Mouse (Mus musculus) liver, adult 2 months (tissue): ENCODE measurements at regions not wholly inside any gene's neighbourhood (a gene's known extent, or its start where the extent isn't known, plus 50 kb on each side); places are given as distances from the start of the nearest gene placed in this dataset.
"Not testable (repeated sequence)": the region's sequence is repeated elsewhere in the genome, so short reads cannot be mapped to it uniquely, and the experiment has no call there.

ENCODE experiments used
- DNase-seq: peaks from one replicate; pipeline ENCODE4 v3.0.0-alpha.2; 2011; ENCODE audit warnings: low read depth, low spot score; ENCODE audit errors: extremely low read depth
- H3K27ac ChIP-seq: fragments of 200-500 bp; replicated peaks from 2 replicates; pipeline ENCODE4 v1.5.1; 2012; ENCODE audit warnings: low read depth, mild to moderate bottlenecking, control low read depth, inconsistent platforms, low read length; ENCODE audit not compliant: insufficient read depth
- H3K27me3 ChIP-seq: fragments of 200-500 bp; 2 replicates; pipeline ENCODE4 v1.6.1; 2012; ENCODE audit warnings: mild to moderate bottlenecking, moderate library complexity, low read length, inconsistent platforms; ENCODE audit not compliant: control insufficient read depth, insufficient read depth
- H3K36me3 ChIP-seq: fragments of 200-500 bp; 2 replicates; pipeline ENCODE4 v1.6.1; 2012; ENCODE audit warnings: low read length, inconsistent platforms; ENCODE audit not compliant: control insufficient read depth, insufficient read depth
- H3K4me1 ChIP-seq: fragments of 200-500 bp; 2 replicates; pipeline ENCODE4 v1.6.1; 2011; ENCODE audit warnings: low read length; ENCODE audit not compliant: control insufficient read depth, insufficient read depth
- H3K4me3 ChIP-seq: fragments of 200-500 bp; 2 replicates; pipeline ENCODE4 v1.5.1; 2011; ENCODE audit warnings: low read depth, mild to moderate bottlenecking, control low read depth, low read length, moderate library complexity; ENCODE audit not compliant: insufficient read depth
- H3K79me2 ChIP-seq: fragments of 200-500 bp; 2 replicates; pipeline ENCODE4 v1.6.1; 2012; ENCODE audit warnings: inconsistent platforms, mild to moderate bottlenecking, low read length, moderate library complexity; ENCODE audit not compliant: control insufficient read depth, insufficient read depth
- H3K9ac ChIP-seq: fragments of 200-500 bp; 2 replicates; pipeline ENCODE4 v1.6.1; 2012; ENCODE audit warnings: low read depth, mild to moderate bottlenecking, control low read depth, inconsistent platforms, low read length
- CTCF ChIP-seq: fragments of 200-500 bp; IDR thresholded peaks from 2 replicates; pipeline ENCODE4 v1.5.1; 2011; ENCODE audit warnings: low read depth, low read length, control low read depth
- POLR2A ChIP-seq: fragments of 200-500 bp; IDR thresholded peaks from 2 replicates; pipeline ENCODE4 v1.6.1; 2011; ENCODE audit warnings: low read length, control low read depth; ENCODE audit not compliant: insufficient read depth; ENCODE audit errors: extremely low read depth
- WGBS: fragments of 180-500 bp; shearing (Covaris S2); methylation state at CpG from one replicate; pipeline ENCODE4 v1.1.7; 2018; 5-methylcytosine and 5-hydroxymethylcytosine counted together

DNA sequence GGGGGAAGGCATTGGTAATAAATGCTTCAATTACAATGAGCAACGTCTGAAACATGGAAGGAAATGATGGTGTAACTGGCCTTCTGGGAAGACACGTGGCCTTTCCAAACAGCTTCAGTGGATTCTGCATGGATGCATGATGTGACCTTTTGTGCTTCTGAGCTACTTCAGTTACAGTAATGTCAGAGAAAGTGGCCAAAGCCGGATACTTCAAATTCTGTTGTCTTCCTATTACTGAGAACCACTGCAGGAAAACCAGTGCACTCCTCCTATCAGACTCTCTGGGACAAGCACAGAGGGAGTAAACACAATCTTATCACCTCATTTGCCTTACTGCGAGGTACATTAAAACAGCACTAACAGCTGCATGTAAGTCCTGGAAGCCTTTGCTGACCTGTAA is 113.0 kb upstream of the Cnksr3 start:
- Histone ChIP-seq H3K27me3 (no peaks in the 10 kb centered on the region), H3K36me3 (no peaks in the 10 kb centered on the region), H3K27ac (no peak overlapping the region), H3K9ac (no peak overlapping the region), H3K4me3 (no peak overlapping the region), H3K79me2 (no peaks in the 10 kb centered on the region), H3K4me1 (peaks cover 4% of the 10 kb centered on the region; the same call in 1 of the 2 replicates)
- TF ChIP-seq CTCF = no peak
- no peak for TF ChIP-seq POLR2A
- no peak for DNase-seq
- WGBS = 52% methylated on average over 4 of the region's 4 CpGs

DNA sequence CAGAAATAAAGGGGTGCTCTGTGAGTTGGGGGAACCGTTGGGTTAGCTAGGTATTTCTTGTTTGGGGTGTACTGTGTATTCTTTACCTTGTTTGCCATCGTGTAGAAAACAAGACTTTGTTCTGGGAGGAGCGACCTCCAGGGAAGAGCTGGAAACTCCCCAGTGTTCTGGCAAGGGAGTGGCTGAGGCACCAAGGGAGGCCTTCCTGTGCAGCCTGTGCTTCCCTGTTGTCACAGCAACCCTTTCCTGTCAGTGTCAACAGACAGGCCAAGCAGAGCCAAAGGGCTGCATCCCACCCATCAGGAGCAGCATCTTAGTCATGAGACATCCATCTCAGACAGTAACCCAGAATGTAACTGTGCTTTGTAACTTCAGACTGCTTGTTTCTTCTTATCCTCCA is 111.2 kb upstream of the Cnksr3 start:
- H3K27me3 ChIP-seq = no peaks in the 10 kb centered on the region
- H3K4me1 ChIP-seq = peaks cover 4% of the 10 kb centered on the region; the same call in 1 of the 2 replicates
- DNase-seq = no peak
- no peaks in the 10 kb centered on the region for H3K36me3 ChIP-seq
- H3K27ac ChIP-seq = peak overlapping the region; percentile 32; the same call in 1 of the 2 replicates
- H3K79me2 ChIP-seq = no peaks in the 10 kb centered on the region
- WGBS = 22% methylated on average over 3 of the region's 3 CpGs
- H3K9ac ChIP-seq = no peak overlapping the region
- TF ChIP-seq CTCF (no peak), POLR2A (no peak)
- H3K4me3 ChIP-seq = no peak overlapping the region

DNA sequence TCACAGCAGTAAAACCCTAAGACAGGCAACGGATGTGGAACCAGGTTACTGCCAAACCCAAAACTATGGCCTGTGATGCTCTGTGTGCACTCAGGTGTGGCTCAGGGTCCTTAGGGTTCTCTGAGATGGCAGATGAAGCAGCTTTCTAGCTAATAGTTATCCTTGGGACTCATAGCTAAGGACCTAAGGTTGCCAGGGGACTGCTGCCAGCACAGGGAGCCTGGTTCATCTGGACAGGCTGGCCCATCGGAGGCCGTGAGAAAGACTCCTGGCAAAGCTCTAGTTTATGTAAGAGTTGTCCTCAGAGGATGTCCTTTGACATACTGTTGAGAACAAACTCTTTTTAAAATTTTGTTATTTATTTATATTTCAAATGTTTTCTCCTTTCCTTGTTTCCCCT is 97.9 kb upstream of the Cnksr3 start:
- H3K27me3 ChIP-seq = no peaks in the 10 kb centered on the region
- H3K27ac ChIP-seq = no peak overlapping the region
- no peak for TF ChIP-seq POLR2A
- DNase-seq = no peak
- 96% methylated on average over 3 of the region's 3 CpGs for WGBS
- no peaks in the 10 kb centered on the region for H3K4me1 ChIP-seq
- H3K9ac ChIP-seq = no peak overlapping the region
- H3K79me2 ChIP-seq = no peaks in the 10 kb centered on the region
- no peak overlapping the region for H3K4me3 ChIP-seq
- no peaks in the 10 kb centered on the region for H3K36me3 ChIP-seq

DNA sequence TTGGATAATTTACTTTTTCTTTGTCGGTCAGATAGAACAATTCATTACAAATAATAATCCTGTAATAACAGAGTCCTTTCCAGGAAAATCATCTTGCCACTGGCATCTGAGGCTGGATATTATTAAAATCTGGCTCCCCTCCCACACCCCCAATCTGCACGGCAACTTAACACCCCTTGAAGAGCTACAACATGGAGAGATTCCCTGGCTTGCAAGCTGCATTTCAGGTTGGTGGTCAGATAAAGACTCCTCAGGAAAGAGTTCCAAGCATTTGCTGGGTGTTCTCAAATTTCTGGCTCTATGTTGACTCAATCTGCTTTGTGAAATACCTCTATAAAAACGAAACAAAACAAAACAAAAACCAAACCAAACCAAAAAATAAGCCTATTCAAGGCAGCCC is 93.8 kb upstream of the Cnksr3 start:
- not testable (repeated sequence) for H3K4me3 ChIP-seq, DNase-seq, H3K79me2 ChIP-seq, H3K4me1 ChIP-seq, H3K27me3 ChIP-seq, H3K36me3 ChIP-seq, H3K27ac ChIP-seq, H3K9ac ChIP-seq
- 59% methylated on average over 3 of the region's 3 CpGs for WGBS

DNA sequence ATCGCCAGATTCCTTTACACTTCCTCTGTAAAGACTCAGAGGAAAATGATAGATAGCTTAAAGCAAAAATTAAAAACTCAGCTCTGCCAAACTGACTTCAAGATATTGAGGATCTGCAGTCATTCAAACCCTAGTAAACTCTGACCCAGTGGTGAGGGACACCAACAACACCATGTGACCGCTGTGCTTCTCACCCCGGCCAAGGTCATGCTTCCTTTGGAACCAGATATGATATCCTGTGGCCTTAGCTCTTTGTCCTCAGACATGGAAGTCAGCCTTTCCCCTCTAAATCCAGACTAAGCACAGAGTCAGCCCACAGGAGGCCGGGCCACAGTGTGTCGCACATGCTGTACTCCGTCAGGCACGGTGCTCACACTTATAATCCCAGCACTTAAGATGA is 86.3 kb upstream of the Cnksr3 start:
- Histone ChIP-seq H3K79me2 (no peaks in the 10 kb centered on the region), H3K27me3 (no peaks in the 10 kb centered on the region), H3K27ac (no peak overlapping the region), H3K4me3 (no peak overlapping the region), H3K9ac (no peak overlapping the region), H3K4me1 (peaks cover 9% of the 10 kb centered on the region; the same call in 1 of the 2 replicates), H3K36me3 (no peaks in the 10 kb centered on the region)
- no peak for TF ChIP-seq POLR2A
- TF ChIP-seq CTCF = 0 out of 2 replicates have a peak, but pooled peaks have one; percentile 11
- DNase-seq = peak; percentile 82
- WGBS = 58% methylated on average over 7 of the region's 7 CpGs

DNA sequence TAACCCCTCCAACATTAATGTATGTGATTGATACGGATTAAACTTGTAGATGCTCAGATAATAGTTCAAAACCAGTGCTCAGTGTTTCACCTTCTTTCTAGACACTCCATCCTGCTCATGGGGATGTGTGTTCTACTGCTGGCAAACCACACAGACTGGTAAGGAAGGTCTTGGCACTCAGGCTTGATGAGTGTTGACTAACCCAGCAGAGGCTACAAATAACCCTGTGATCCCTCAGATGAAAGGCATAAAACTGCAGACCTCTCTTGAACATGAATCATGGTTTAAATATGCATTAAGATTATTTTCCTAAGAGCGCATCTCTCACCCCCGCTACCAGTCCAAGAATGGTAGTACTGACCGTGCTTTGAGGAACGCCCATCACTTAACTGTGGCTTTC is 83.9 kb upstream of the Cnksr3 start:
- peaks cover 9% of the 10 kb centered on the region; the same call in 1 of the 2 replicates for H3K4me1 ChIP-seq
- H3K4me3 ChIP-seq = no peak overlapping the region
- H3K27ac ChIP-seq = no peak overlapping the region
- 92% methylated on average over 5 of the region's 5 CpGs for WGBS
- no peak for DNase-seq
- no peaks in the 10 kb centered on the region for H3K36me3 ChIP-seq
- no peak overlapping the region for H3K9ac ChIP-seq
- TF ChIP-seq POLR2A (no peak), CTCF (no peak)
- H3K79me2 ChIP-seq = no peaks in the 10 kb centered on the region
- no peaks in the 10 kb centered on the region for H3K27me3 ChIP-seq
